Mouse (Mus musculus) neural tube, embryonic 10.5 days (tissue): ENCODE results near the gene Acvr1.

Source experiments
- DNase-seq: peaks from one replicate; pipeline ENCODE4 v3.0.0-alpha.2; 2017; ENCODE audit warnings: low spot score; ENCODE audit errors: extremely low spot score

Gene Acvr1

GRCm38 (mm10) chr2:58415037-58415436 lies 151.9 kb downstream of the Acvr1 start:
- no peak for DNase-seq

- no peak for DNase-seq
These were observed 157.9 kb downstream of the Acvr1 start for GRCm38 (mm10) chr2:58408926-58409634.

GRCm38 (mm10) chr2:58403481-58403880 lies 163.5 kb downstream of the Acvr1 start:
- no peak for DNase-seq

DNA sequence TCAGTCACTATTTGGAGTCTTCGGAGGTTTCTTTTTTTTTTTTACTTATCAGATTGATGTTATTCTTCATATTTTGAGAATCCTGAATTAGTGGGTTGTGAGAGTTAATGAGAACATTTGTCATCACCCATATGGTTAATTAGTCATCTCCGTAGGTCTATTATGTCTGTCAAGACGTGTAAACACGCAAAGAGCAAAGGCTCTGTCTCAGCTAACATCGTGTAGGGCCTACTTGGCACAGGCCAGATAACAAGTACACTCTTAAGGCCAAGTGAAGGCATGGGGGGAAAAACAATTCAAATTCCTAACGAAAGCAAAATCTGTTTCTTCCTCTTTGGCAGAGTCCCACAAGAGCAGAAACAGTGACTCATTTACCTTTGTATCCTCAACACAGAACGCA lies 178.4 kb downstream of the Acvr1 start:
- no peak for DNase-seq

DNA sequence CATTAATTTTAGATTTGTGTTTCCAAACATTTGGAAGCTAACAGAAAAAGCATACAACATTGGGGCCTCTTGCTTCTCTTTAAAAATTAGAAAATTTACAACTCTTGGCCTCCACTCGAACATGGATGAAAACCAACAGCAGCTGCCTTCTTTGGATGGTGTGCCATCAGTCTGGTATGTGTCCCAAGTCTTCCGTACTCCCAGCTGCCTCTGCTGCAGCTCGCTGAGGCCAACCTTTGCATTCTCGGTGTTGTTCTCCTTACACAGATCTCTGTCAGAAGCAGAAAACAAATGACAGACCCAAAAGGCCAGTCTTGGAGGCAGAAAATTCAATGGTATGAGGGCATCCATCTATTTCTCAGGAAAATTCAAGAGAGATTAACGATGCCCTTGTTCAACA lies 186.9 kb downstream of the Acvr1 start:
- DNase-seq, result no peak

DNA sequence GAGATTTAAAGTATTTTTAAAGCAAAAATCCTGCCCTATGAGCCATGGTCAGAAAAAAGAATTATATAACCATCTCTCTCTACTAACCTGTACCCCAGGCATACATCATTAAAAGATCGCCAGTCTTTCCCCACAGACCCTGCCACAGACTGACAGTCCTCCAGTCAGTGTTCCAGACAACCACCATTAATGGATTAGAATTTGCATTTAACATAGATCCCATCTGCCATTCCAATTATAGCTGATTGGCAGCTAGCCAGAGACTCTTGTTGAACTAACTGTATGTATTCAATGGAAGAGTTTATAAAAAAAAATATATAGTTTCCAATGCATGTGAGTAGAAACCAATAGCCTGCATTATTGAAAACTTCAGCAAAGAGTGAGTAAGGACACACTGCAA lies 187.5 kb downstream of the Acvr1 start:
- DNase-seq, result no peak

- DNase-seq, result no peak
These were observed 189.4 kb downstream of the Acvr1 start for GRCm38 (mm10) chr2:58377417-58378130.

DNA sequence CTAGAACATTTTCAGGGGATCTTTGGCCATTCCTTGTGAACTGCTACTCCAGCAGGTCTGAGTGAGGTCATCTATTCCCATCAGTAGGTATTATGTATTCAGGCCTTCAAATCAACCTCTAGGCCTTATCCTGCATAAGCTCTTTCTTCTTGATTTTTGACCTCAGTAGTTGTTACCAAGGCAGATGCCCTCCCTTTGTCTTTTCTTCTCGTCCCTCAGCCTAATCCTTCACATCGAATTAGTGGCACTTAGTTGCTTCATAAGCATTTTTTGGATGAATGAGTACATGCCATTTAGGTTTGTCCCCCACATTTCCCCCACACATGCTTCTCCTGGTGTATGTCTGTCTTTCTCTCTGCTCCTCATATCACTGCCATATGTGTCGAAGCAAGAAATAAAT lies 200.8 kb downstream of the Acvr1 start:
- no peak for DNase-seq

- DNase-seq, result no peak
These were observed 205.5 kb downstream of the Acvr1 start for GRCm38 (mm10) chr2:58361361-58362046.

DNA sequence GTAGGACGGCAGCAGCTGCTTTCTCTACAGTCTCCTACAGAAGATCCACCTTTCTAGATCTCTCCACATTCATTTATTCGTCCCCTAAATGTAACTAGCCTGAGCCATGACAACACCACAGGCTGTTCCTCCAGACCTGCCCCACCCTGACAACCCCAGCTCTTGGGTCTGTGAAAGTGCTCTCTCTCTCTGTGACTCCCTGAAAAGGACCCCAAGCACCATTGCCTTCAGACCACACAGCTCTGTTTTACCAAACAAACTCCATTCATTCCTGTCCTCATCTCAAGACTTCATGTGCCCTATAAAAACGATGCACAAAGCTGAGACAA lies 208.9 kb downstream of the Acvr1 start:
- no peak for DNase-seq

- DNase-seq, result no peak
These were observed 209.4 kb downstream of the Acvr1 start, which contains the start of gene Acvr1c for GRCm38 (mm10) chr2:58357414-58358131. TSS of gene Acvr1c (minus strand) at chr2:58357895.

DNA sequence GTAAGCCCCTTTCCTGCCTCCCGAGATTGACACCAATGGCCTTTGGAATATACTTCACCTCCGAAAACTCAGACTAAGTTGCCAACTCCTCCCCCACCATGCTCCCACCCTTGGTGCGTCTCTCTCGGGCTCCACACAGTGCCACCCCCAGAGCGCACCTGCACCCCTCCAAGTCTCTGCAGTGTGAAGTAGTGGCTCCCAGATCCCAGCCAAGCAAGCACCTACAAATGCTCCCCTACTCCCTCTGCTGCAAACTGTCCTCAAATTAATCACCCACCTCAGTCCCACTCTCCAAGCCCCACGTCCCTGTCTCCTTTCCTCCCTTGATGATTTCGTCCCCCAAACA lies 209.9 kb downstream of the Acvr1 start:
- DNase-seq, result peak; percentile 40

DNA sequence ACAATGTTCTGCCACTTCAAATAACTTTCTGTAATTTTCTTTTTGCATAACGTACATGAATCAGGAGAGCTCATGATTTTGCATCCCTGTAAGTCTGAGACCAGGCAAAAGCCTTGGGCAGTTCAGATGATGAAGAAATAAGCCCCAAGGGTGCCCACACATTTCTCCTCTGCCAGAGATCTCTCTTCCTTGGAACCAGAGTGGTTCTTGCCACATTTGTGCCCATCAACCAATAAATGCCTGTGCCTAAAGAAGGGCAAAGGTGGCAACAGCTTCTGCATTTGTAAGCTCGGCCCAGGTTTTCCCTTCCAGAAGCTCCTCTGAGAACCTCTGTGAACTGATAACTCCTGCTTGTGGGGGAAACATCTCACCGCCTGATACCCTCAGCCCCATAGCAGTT lies 212.6 kb downstream of the Acvr1 start:
- DNase-seq, result no peak

DNA sequence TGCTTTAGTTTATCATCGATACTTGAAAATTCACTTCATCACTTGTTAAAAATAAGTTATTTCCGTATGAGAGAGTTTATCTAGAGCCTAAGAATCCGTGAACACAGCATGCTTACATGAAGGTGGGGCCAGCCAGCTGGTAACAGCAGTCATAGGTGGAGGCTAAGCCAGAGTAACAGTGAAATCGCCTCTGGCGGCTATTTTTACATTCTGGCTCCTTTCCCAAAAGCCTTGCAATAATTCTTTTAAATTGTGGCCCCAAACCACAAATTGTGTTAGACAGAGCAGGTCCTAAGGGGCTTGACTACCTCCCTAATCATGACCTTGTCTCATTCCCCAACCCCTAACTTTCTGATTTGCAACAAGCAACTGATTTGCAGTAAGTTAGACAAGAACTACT lies 214.1 kb downstream of the Acvr1 start:
- no peak for DNase-seq

GRCm38 (mm10) chr2:58350657-58351056 lies 216.3 kb downstream of the Acvr1 start:
- DNase-seq, result no peak
